Mouse (Mus musculus): ENCODE data around the gene Adck1. TPM values are rescaled to one million over a fixed set of nuclear protein-coding genes. Genes with fewer than 3 reads are reported as not detected.

Adck1 gene
- polyA plus RNA-seq, 1 experiment from 2014 or later: 23.1 TPM

- in situ Hi-C loops (cut with MboI; ENCODE audit: low pct_unique_long_range_greater_than_20kb): no loop called here
These were observed 66.6 kb downstream of the Adck1 start for GRCm38 (mm10) chr12:88426926-88427325.

GRCm38 (mm10) chr12:88428735-88429134 is 68.4 kb downstream of the Adck1 start:
- no peak for DNase-seq (ENCODE audit: low read depth, low spot score)
- no peak for TF ChIP-seq CTCF (IDR thresholded peaks at IDR 0.05)
- in situ Hi-C loops (cut with MboI; ENCODE audit: low pct_unique_long_range_greater_than_20kb): no loop called here
- POLR2A ChIA-PET: no interaction called here
- H3K27me3 ChIP-seq: no peaks in the 10 kb centered on the region
- no peak for ATAC-seq
- CTCF ChIA-PET: no interaction called here

More at GRCm38 (mm10) chr12:88426926-88427325, 66.6 kb downstream of the Adck1 start:
- no peaks in the 10 kb centered on the region for H3K27me3 ChIP-seq
- no peak for DNase-seq (ENCODE audit: low read depth, low spot score)
- ChIA-PET CTCF (no interaction called here), POLR2A (no interaction called here)
- TF ChIP-seq CTCF (IDR thresholded peaks at IDR 0.05): no peak
- ATAC-seq: no peak

- no peaks in the 10 kb centered on the region for H3K27me3 ChIP-seq
- no peak for DNase-seq (ENCODE audit: low read depth, low spot score)
- CTCF ChIA-PET: interaction anchor here (1.3 kb wide), 1 partner anchor 9 kb away, joined by 3 read pairs; no protein-coding TSS in a partner anchor
- POLR2A ChIA-PET: interaction anchor here (0.5 kb wide), 1 partner anchor 270 kb away, joined by 3 read pairs; no protein-coding TSS in a partner anchor
- in situ Hi-C loops (cut with MboI; ENCODE audit: low pct_unique_long_range_greater_than_20kb): no loop called here
- TF ChIP-seq CTCF (IDR thresholded peaks at IDR 0.05): no peak
- ATAC-seq: no peak
These were observed 71.9 kb downstream of the Adck1 start for GRCm38 (mm10) chr12:88432277-88432676.

- DNase-seq (ENCODE audit: low read depth, low spot score) (no peak), ATAC-seq (no peak)
- TF ChIP-seq CTCF (IDR thresholded peaks at IDR 0.05): no peak
- ChIA-PET CTCF (no interaction called here), POLR2A (no interaction called here)
- H3K27me3 ChIP-seq: no peaks in the 10 kb centered on the region
- in situ Hi-C loops (cut with MboI; ENCODE audit: low pct_unique_long_range_greater_than_20kb): no loop called here
These were observed 72.8 kb downstream of the Adck1 start for GRCm38 (mm10) chr12:88433171-88433570.

- ChIA-PET CTCF (no interaction called here), POLR2A (no interaction called here)
- DNase-seq (ENCODE audit: low read depth, low spot score) (no peak), ATAC-seq (no peak)
- TF ChIP-seq CTCF (IDR thresholded peaks at IDR 0.05): no peak
- H3K27me3 ChIP-seq: no peaks in the 10 kb centered on the region
- in situ Hi-C loops (cut with MboI; ENCODE audit: low pct_unique_long_range_greater_than_20kb): no loop called here
These were observed 76.8 kb downstream of the Adck1 start for GRCm38 (mm10) chr12:88436962-88437750.

GRCm38 (mm10) chr12:88441922-88442809 is 81.8 kb downstream of the Adck1 start:
- H3K27me3 ChIP-seq: no peaks in the 10 kb centered on the region
- DNase-seq (ENCODE audit: low read depth, low spot score) (no peak), ATAC-seq (no peak)
- no peak for TF ChIP-seq CTCF (IDR thresholded peaks at IDR 0.05)
- ChIA-PET POLR2A (no interaction called here), CTCF (no interaction called here)
- in situ Hi-C loops (cut with MboI; ENCODE audit: low pct_unique_long_range_greater_than_20kb): no loop called here

GRCm38 (mm10) chr12:88444040-88444439 is 83.7 kb downstream of the Adck1 start:
- H3K27me3 ChIP-seq: no peaks in the 10 kb centered on the region
- ChIA-PET POLR2A (no interaction called here), CTCF (interaction anchor here (0.8 kb wide), 1 partner anchor 11 kb away, joined by 3 read pairs; no protein-coding TSS in a partner anchor)
- in situ Hi-C loops (cut with MboI; ENCODE audit: low pct_unique_long_range_greater_than_20kb): no loop called here
- DNase-seq (ENCODE audit: low read depth, low spot score) (no peak), ATAC-seq (no peak)
- no peak for TF ChIP-seq CTCF (IDR thresholded peaks at IDR 0.05)

GRCm38 (mm10) chr12:88445471-88445870 is 85.1 kb downstream of the Adck1 start:
- DNase-seq (ENCODE audit: low read depth, low spot score) (no peak), ATAC-seq (no peak)
- in situ Hi-C loops (cut with MboI; ENCODE audit: low pct_unique_long_range_greater_than_20kb): no loop called here
- TF ChIP-seq CTCF (IDR thresholded peaks at IDR 0.05): no peak
- POLR2A ChIA-PET: no interaction called here
- CTCF ChIA-PET: interaction anchor here (0.7 kb wide), 1 partner anchor 85 kb away, joined by 3 read pairs; no protein-coding TSS in a partner anchor
- H3K27me3 ChIP-seq: no peaks in the 10 kb centered on the region

- ChIA-PET CTCF (no interaction called here), POLR2A (no interaction called here)
- ATAC-seq (peak; percentile 83), DNase-seq (ENCODE audit: low read depth, low spot score) (no peak)
- H3K27me3 ChIP-seq: no peaks in the 10 kb centered on the region
- TF ChIP-seq CTCF (IDR thresholded peaks at IDR 0.05): no peak
- in situ Hi-C loops (cut with MboI; ENCODE audit: low pct_unique_long_range_greater_than_20kb): no loop called here
These were observed 90.6 kb downstream of the Adck1 start for GRCm38 (mm10) chr12:88450658-88451563.

Data from Patski (cell line).